Mouse (Mus musculus) kidney, embryonic 15.5 days (tissue): Measurements from ENCODE around the gene Lhfpl5. TPM values are rescaled to one million over a fixed set of nuclear protein-coding genes. Genes with fewer than 3 reads are reported as not detected.

Experiments
- ATAC-seq: fragments of 200-750 bp; cut with Nextera tagmentation; replicated peaks from 2 replicates; pipeline ENCODE4 v1.8.0; 2017; ENCODE audit warnings: moderate TSS enrichment; ENCODE audit not compliant: low FRiP score
- H3K27ac ChIP-seq: fragments of 300-500 bp; sonication (generic); 2 replicates; pipeline ENCODE4 v1.5.1; 2015; ENCODE audit warnings: mild to moderate bottlenecking, inconsistent platforms
- H3K27me3 ChIP-seq: fragments of 300-500 bp; sonication (generic); 2 replicates; pipeline ENCODE4 v1.6.1; 2015; ENCODE audit warnings: inconsistent platforms
- H3K36me3 ChIP-seq: fragments of 300-500 bp; sonication (generic); 2 replicates; pipeline ENCODE4 v1.6.1; 2015; ENCODE audit warnings: inconsistent platforms
- H3K4me1 ChIP-seq: fragments of 300-500 bp; sonication (generic); 2 replicates; pipeline ENCODE4 v1.6.1; 2015; ENCODE audit warnings: inconsistent platforms
- H3K4me2 ChIP-seq: fragments of 300-500 bp; sonication (generic); 2 replicates; pipeline ENCODE4 v1.6.1; 2015; ENCODE audit warnings: moderate library complexity, mild to moderate bottlenecking, inconsistent platforms
- H3K4me3 ChIP-seq: fragments of 300-500 bp; sonication (generic); replicated peaks from 2 replicates; pipeline ENCODE4 v1.5.1; 2015; ENCODE audit warnings: mild to moderate bottlenecking, inconsistent platforms
- H3K9ac ChIP-seq: fragments of 300-500 bp; sonication (generic); 2 replicates; pipeline ENCODE4 v1.6.1; 2015; ENCODE audit warnings: mild to moderate bottlenecking, inconsistent platforms
- H3K9me3 ChIP-seq: fragments of 300-500 bp; sonication (generic); replicated peaks from 2 replicates; pipeline ENCODE4 v1.6.1; 2016; ENCODE audit warnings: inconsistent platforms
- WGBS: fragments of 180-500 bp; shearing (Covaris S2); methylation state at CpG from one replicate; pipeline ENCODE4 v1.1.7; 2015; ENCODE audit warnings: mixed read lengths; 5-methylcytosine and 5-hydroxymethylcytosine counted together
- polyA plus RNA-seq: library from polyadenylated mRNA; unstranded; fragments of >200 nt; fragmentation: Nextera tagmentation; extraction: Ambion mirVana; gene quantifications from 2 replicates; pipeline ENCODE4 v1.2.1, GENCODE M21; 2015

Lhfpl5 gene
- polyA plus RNA-seq, 1 experiment from 2014 or later, result 0.91 TPM

- H3K27me3 ChIP-seq, result no peaks in the 10 kb centered on the region
- H3K4me3 ChIP-seq, result no peak overlapping the region
- H3K27ac ChIP-seq, result no peak overlapping the region
- peaks cover 11% of the 10 kb centered on the region for H3K4me1 ChIP-seq
- H3K36me3 ChIP-seq, result no peaks in the 10 kb centered on the region
- H3K4me2 ChIP-seq, result no peak overlapping the region
- no peaks in the 10 kb centered on the region for H3K9me3 ChIP-seq
- no peak for ATAC-seq
- no peak overlapping the region for H3K9ac ChIP-seq
- under 1% methylated on average over 9 of the region's 9 CpGs for WGBS
Observed at GRCm38 (mm10) chr17:28580396-28580795, 5.0 kb downstream of the Lhfpl5 start.

GRCm38 (mm10) chr17:28581056-28581455, 5.6 kb downstream of the Lhfpl5 start:
- WGBS, result 57% methylated on average over 2 of the region's 2 CpGs
- H3K4me3 ChIP-seq, result no peak overlapping the region
- no peak overlapping the region for H3K27ac ChIP-seq
- H3K4me2 ChIP-seq, result no peak overlapping the region
- no peak overlapping the region for H3K9ac ChIP-seq
- H3K36me3 ChIP-seq, result no peaks in the 10 kb centered on the region
- H3K27me3 ChIP-seq, result no peaks in the 10 kb centered on the region
- no peaks in the 10 kb centered on the region for H3K9me3 ChIP-seq
- no peak for ATAC-seq
- peaks cover 4% of the 10 kb centered on the region; the same call in 1 of the 2 replicates for H3K4me1 ChIP-seq

DNA sequence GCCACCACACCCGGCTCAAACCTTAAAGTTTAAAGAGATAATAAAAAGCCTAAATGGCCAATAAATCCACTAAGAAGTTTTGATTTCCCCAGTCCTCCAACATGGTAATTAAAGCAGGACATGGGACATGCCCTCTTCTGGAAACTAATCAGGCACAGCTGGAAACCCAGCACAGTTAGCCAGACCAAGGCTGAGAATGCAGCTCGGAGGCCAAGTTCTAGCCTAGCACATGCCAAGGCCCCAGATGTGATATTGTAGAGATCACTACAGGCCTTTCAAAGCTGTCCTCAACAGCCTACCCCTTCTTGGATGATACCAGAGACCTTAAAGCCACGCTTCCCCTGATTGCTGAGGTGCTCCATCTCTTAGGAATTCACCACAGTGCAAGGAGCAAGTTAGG, 11.1 kb downstream of the Lhfpl5 start:
- no peaks in the 10 kb centered on the region for H3K9me3 ChIP-seq
- ATAC-seq, result no peak
- H3K4me1 ChIP-seq, result no peaks in the 10 kb centered on the region
- no peaks in the 10 kb centered on the region for H3K27me3 ChIP-seq
- H3K27ac ChIP-seq, result no peak overlapping the region
- no peak overlapping the region for H3K9ac ChIP-seq
- 70% methylated on average over 3 of the region's 3 CpGs for WGBS
- H3K4me2 ChIP-seq, result no peak overlapping the region
- no peak overlapping the region for H3K4me3 ChIP-seq
- peaks cover 47% of the 10 kb centered on the region for H3K36me3 ChIP-seq

- ATAC-seq, result no peak
- peaks cover 68% of the 10 kb centered on the region for H3K36me3 ChIP-seq
- H3K4me1 ChIP-seq, result no peaks in the 10 kb centered on the region
- H3K4me3 ChIP-seq, result no peak overlapping the region
- WGBS, result 59% methylated on average over 2 of the region's 2 CpGs
- H3K9me3 ChIP-seq, result no peaks in the 10 kb centered on the region
- no peak overlapping the region for H3K4me2 ChIP-seq
- H3K27me3 ChIP-seq, result no peaks in the 10 kb centered on the region
- H3K27ac ChIP-seq, result no peak overlapping the region
- H3K9ac ChIP-seq, result no peak overlapping the region
Observed at GRCm38 (mm10) chr17:28588591-28588990, 13.2 kb downstream of the Lhfpl5 start.

GRCm38 (mm10) chr17:28590596-28590995, 15.2 kb downstream of the Lhfpl5 start:
- Histone ChIP-seq H3K4me3 (no peak overlapping the region), H3K36me3 (peaks cover 83% of the 10 kb centered on the region), H3K27me3 (no peaks in the 10 kb centered on the region), H3K9me3 (no peaks in the 10 kb centered on the region), H3K27ac (no peak overlapping the region), H3K4me2 (no peak overlapping the region), H3K9ac (no peak overlapping the region), H3K4me1 (no peaks in the 10 kb centered on the region)
- 80% methylated on average over 3 of the region's 3 CpGs for WGBS
- no peak for ATAC-seq

GRCm38 (mm10) chr17:28591476-28591875, 16.0 kb downstream of the Lhfpl5 start:
- Histone ChIP-seq H3K4me1 (no peaks in the 10 kb centered on the region), H3K36me3 (peaks cover 91% of the 10 kb centered on the region), H3K4me3 (no peak overlapping the region), H3K27me3 (no peaks in the 10 kb centered on the region), H3K27ac (no peak overlapping the region), H3K9ac (no peak overlapping the region), H3K4me2 (no peak overlapping the region), H3K9me3 (no peaks in the 10 kb centered on the region)
- ATAC-seq, result no peak
- 92% methylated on average over 5 of the region's 5 CpGs for WGBS

- WGBS, result 20% methylated on average over 4 of the region's 4 CpGs
- H3K4me3 ChIP-seq, result no peak overlapping the region
- no peaks in the 10 kb centered on the region for H3K4me1 ChIP-seq
- no peak overlapping the region for H3K4me2 ChIP-seq
- no peak overlapping the region for H3K27ac ChIP-seq
- no peak for ATAC-seq
- H3K9ac ChIP-seq, result no peak overlapping the region
- H3K9me3 ChIP-seq, result no peaks in the 10 kb centered on the region
- no peaks in the 10 kb centered on the region for H3K27me3 ChIP-seq
- peaks cover 93% of the 10 kb centered on the region for H3K36me3 ChIP-seq
Observed at GRCm38 (mm10) chr17:28592998-28593397, 17.6 kb downstream of the Lhfpl5 start.

DNA sequence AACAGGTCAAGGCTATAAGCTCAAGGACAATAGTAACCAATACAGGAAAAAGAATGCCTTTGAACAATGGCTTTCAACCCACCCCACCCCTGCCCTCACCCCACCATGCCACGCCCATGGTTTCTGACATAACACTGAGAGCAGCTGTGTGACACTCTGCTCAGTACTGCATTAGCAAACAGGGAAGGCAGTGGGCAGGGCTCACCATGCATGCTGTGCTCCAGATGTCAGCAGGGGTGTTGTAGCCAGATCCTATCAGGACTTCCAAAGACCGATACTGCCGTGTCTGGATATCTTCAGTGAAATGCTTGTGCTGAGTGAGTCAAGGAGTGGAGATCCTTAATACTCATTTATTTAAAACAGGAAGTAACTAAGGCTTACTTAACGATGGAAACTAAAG, 18.5 kb downstream of the Lhfpl5 start:
- H3K27ac ChIP-seq, result no peak overlapping the region
- H3K4me2 ChIP-seq, result no peak overlapping the region
- WGBS, result 70% methylated on average over 4 of the region's 4 CpGs
- H3K9ac ChIP-seq, result no peak overlapping the region
- H3K36me3 ChIP-seq, result peaks cover 92% of the 10 kb centered on the region
- H3K4me1 ChIP-seq, result no peaks in the 10 kb centered on the region
- no peaks in the 10 kb centered on the region for H3K9me3 ChIP-seq
- no peaks in the 10 kb centered on the region for H3K27me3 ChIP-seq
- no peak for ATAC-seq
- H3K4me3 ChIP-seq, result no peak overlapping the region

DNA sequence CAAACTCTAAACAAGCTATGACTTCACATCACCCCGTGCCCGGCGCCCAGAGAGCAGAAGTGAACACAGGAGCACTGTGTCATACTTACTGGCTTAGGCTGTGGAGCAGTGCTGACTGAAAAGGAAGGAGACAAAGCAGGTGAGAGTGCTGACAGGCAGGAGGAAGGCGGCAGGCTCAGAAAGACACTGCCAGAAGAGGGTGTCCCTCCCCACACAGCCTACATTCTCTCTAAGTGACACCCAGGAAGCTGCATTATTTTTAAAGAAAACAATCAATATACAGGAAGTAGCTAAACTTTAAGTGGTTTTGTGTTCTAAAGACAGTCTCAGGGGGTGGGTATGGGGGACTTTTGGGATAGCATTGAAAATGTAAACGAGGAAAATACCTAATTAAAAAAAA, 25.3 kb downstream of the Lhfpl5 start:
- Histone ChIP-seq H3K9ac (no peak overlapping the region), H3K4me3 (no peak overlapping the region), H3K27ac (no peak overlapping the region), H3K9me3 (no peaks in the 10 kb centered on the region), H3K4me2 (no peak overlapping the region), H3K36me3 (peaks cover 95% of the 10 kb centered on the region), H3K4me1 (peaks cover 6% of the 10 kb centered on the region; the same call in 1 of the 2 replicates), H3K27me3 (no peaks in the 10 kb centered on the region)
- WGBS, result 91% methylated on average over 5 of the region's 5 CpGs
- ATAC-seq, result no peak

- H3K4me2 ChIP-seq, result no peak overlapping the region
- no peak overlapping the region for H3K9ac ChIP-seq
- WGBS, result 56% methylated on average over 9 of the region's 9 CpGs
- H3K27ac ChIP-seq, result no peak overlapping the region
- ATAC-seq, result no peak
- H3K9me3 ChIP-seq, result no peaks in the 10 kb centered on the region
- H3K4me1 ChIP-seq, result peaks cover 6% of the 10 kb centered on the region; the same call in 1 of the 2 replicates
- peaks cover 95% of the 10 kb centered on the region for H3K36me3 ChIP-seq
- H3K27me3 ChIP-seq, result no peaks in the 10 kb centered on the region
- no peak overlapping the region for H3K4me3 ChIP-seq
Observed at GRCm38 (mm10) chr17:28601557-28602250, 26.3 kb downstream of the Lhfpl5 start.

GRCm38 (mm10) chr17:28609543-28609942, 34.1 kb downstream of the Lhfpl5 start:
- H3K9ac ChIP-seq, result no peak overlapping the region
- no peak overlapping the region for H3K27ac ChIP-seq
- H3K4me3 ChIP-seq, result no peak overlapping the region
- WGBS, result 83% methylated on average over 3 of the region's 3 CpGs
- no peak for ATAC-seq
- no peaks in the 10 kb centered on the region for H3K4me1 ChIP-seq
- H3K9me3 ChIP-seq, result no peaks in the 10 kb centered on the region
- no peak overlapping the region for H3K4me2 ChIP-seq
- H3K36me3 ChIP-seq, result peaks cover 54% of the 10 kb centered on the region
- no peaks in the 10 kb centered on the region for H3K27me3 ChIP-seq

DNA sequence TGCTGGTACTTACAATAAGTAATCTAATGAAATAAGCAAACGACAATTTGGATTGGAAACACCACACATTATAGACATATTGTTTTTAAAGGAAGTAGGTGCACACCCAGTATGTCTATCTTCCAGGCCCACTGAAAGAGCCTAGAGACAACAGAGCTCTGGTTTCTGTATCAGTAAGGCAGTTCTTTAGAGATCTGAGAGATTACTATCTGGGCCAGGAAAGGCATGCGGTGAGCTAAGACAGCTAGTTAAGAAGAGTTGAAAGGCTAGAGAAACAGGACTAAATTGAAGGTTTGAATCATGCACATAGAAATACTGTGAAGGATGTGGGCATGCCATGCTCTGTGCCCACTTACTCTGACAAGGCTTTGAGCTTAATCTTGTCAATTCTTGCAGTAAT, 37.2 kb downstream of the Lhfpl5 start:
- peaks cover 9% of the 10 kb centered on the region for H3K4me1 ChIP-seq
- no peak overlapping the region for H3K4me3 ChIP-seq
- H3K9me3 ChIP-seq, result no peaks in the 10 kb centered on the region
- H3K36me3 ChIP-seq, result peaks cover 42% of the 10 kb centered on the region
- H3K27ac ChIP-seq, result no peak overlapping the region
- H3K4me2 ChIP-seq, result no peak overlapping the region
- no peak overlapping the region for H3K9ac ChIP-seq
- 84% methylated on average over 2 of the region's 2 CpGs for WGBS
- ATAC-seq, result no peak
- H3K27me3 ChIP-seq, result no peaks in the 10 kb centered on the region

- no peaks in the 10 kb centered on the region for H3K9me3 ChIP-seq
- H3K27ac ChIP-seq, result no peak overlapping the region
- H3K27me3 ChIP-seq, result no peaks in the 10 kb centered on the region
- H3K9ac ChIP-seq, result no peak overlapping the region
- H3K4me3 ChIP-seq, result no peak overlapping the region
- WGBS, result 88% methylated on average over 6 of the region's 6 CpGs
- no peak overlapping the region for H3K4me2 ChIP-seq
- ATAC-seq, result no peak
- H3K36me3 ChIP-seq, result peaks cover 37% of the 10 kb centered on the region
- peaks cover 14% of the 10 kb centered on the region for H3K4me1 ChIP-seq
Observed at GRCm38 (mm10) chr17:28613096-28613495, 37.7 kb downstream of the Lhfpl5 start.
